Mouse (Mus musculus): ENCODE results near the gene Slain1.

DNA sequence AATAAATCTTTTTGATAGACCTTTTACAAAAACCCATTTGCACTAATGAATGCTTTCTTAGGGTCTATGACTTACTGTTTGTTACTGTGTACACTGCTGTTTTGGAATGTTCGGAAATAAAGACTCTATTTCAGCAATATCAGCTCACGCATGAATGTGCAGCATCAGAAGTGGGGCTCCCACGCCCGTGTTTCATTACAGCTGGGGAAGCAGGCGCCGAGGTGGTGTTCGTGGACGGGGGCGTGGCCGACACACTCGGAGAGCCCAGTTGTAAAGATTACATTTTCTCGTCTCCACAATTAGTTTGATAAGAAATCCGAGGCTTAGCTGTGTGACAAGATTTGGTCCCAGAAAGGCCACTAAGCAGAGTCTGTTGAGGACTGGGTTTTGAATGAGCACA, 54.7 kb downstream of the Slain1 start:
- TF ChIP-seq CTCF (conservative IDR thresholded peaks at IDR 0.05; ENCODE audit: low read length) (no peak), POU5F1 (IDR thresholded peaks at IDR 0.05; ENCODE audit: borderline replicate concordance, low read length) (no peak), NANOG (IDR thresholded peaks at IDR 0.05; ENCODE audit: borderline replicate concordance, low read length) (no peak)

Data from E14TG2a.4 (cell line).